Mouse (Mus musculus): ENCODE results near the gene Ift46. TPM values are rescaled to one million over a fixed set of nuclear protein-coding genes. Genes with fewer than 3 reads are reported as not detected.
A peak's percentile ranks its signal among the peaks of the same experiment; 100 is the strongest.

Gene Ift46
- total RNA-seq, 2 experiments from 2014 or later: 73.0 to 87.7 TPM

DNA sequence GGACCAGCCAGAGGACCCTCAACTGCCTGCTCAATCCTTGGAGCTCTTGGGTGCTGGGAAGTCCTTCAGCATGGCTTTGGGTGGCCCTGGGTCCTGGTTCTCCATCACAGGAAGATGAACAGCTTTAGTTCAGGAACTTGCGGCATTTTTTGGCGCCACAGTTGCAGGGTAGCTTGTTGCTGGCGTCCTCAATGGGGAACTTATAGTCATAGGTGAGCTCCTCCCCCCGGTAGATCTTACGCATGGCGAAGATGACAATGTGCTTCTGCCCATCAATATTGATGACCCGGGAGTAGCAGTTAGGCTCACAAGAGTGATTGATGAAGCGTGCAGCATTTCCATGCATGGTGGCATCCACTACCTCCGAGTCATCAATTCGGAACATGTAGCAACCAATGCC, 40.1 kb downstream of the Ift46 start:
- DNase-seq: no peak

DNA sequence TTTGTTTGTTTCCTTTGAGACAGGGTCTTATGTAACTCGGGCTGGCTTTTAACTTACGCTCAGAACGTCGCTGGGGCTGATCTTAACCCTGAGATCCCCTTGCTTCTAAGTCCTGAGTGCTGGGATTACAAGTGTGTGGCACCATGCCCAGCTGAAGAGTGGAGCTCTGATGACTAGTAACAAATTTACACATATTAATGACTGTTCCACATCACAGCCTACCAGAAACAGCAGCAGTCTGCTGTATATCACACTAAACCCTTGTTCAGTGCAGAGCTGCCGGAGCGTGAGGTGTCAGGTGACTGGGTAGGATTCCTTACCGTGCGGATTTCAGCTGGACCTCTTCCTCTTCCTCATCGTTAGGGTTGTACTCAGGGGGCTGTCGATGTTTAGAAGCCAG, 42.6 kb downstream of the Ift46 start:
- DNase-seq: no peak

DNA sequence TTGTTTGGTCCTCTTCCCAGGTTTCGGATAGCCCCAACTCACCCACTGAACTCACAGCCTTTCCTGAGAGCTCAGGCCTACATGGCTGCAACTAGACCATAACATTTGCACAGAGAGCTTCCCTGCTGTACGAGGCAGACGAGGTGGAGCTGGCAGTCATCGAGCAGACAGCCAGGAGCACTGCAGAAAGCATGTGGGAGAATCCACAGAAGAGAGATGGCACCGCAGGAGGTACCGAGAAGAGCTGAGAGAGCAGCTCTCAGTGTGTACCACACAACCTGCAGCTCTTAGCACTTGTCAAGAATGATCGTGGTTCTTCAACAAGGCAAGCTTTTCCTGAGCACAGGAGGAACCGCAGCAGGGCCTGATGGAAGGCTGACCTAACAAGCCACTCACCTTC, 46.5 kb downstream of the Ift46 start:
- DNase-seq: no peak

DNA sequence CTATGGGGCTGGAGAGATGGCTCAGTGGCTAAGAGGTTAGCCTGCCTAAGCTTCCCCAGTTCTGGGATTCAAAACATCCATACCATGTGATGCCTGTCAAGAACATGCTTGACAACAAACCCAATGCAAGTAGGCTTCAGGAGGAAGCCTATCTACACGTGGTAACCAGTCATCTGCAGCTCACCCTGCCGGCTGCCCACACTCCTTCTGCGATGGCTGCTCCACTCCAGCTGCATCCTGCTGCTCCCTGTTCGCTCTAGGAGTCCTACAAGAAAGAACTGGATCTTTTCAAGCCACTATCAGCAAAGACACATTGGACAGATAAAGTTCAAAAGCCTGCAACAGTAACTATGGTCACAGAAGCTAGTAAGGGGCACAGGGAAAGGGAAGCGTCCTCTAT, 49.8 kb downstream of the Ift46 start:
- DNase-seq: no peak

DNA sequence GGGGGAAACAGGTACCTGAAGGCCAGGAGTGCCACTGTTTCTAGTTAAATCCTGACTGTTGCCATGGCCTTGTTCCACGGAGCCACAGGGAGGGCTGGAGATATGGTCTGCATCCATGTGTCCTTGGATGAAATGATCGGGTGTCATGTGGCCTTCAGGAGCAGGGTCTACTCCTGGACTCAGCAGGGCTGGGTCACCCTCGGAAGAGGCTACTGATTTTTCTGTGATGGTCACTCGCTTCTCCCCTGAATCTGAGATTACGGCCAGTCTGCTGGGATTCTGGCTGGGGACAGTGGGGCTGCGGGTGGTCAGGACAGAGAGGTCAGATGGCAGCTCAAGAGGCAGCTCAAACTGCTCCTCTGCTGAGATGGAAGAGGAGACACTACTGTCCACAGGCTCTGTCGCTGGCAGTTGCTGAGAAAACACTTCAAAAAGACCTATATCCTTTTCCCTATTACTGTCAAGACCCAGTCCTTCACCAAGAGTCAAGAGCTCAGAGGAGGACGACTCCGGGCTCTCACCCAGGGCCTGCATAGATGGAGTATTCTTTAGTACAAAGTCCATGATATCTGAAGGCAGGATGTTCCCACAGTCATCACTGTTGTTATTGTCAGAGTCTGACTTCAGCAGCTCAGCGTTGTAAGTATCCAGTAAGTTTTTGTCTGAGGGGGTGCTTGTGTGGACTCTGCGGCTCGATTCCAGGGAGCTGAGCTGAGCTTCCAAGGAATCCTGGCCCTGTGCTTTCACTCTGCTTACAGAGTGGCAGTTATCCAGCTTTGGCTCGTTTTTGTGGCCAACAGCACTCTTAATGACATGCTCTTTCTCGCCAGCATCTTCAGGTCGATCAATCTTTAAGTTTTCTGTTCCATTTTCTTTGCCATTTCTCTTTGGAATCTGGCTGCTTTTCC, 52.5 kb downstream of the Ift46 start:
- no peak for DNase-seq

DNA sequence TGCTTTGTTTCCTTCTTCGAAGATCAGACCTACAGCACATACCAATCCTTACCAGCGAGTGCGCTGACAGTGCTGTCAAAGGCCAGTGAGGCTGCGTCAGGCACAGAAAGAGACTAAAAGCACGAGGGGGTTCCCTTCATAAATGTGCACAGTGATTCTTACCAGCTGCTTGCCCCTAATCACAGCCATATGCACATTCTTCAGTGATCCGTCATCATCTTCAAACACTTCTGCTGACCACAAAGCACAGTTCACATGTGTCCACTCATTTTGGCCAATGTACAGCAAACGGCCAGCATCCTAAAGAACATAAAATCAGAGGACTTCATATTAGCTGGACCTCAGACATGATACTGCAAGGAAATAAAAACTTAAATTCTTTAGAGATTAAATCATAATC, 59.0 kb downstream of the Ift46 start:
- no peak for DNase-seq

DNA sequence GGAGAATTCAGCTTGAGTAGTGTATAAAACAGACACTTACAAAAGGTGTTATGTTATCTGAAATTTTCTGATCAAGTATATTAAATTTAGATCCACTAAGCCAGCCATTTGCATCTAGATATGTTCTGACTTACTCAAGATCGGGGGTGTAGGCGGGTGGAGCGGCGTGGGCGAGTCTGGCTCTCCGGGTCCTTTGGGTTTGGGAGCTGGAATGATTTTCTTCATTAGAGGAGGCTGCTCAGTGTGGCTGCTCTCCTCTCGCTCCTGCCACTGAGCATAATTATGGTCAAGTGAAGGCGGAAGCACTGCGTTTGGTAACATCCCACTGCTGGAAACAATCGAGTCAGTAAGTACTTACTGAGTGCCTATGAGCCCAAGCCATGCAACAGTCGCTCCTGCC, 61.2 kb downstream of the Ift46 start:
- DNase-seq: no peak

DNA sequence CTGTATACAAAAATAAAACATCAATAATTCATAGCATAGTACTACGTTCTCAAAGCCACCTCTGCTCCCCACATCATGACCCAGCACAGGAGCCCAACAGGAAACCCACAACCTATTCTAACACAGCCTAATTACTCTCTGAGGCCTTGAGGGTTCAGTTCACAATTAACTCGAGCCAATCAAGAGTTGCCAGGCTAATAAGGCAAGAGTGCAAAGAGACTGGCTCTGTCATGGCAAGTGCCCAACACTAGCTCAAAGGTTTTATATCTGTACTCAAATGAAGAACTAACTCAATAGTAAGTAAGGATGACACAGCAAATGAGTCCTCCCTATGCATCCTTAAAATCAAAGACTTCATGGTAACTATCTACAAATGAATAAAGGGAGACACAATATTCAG, 62.8 kb downstream of the Ift46 start:
- DNase-seq: no peak

DNA sequence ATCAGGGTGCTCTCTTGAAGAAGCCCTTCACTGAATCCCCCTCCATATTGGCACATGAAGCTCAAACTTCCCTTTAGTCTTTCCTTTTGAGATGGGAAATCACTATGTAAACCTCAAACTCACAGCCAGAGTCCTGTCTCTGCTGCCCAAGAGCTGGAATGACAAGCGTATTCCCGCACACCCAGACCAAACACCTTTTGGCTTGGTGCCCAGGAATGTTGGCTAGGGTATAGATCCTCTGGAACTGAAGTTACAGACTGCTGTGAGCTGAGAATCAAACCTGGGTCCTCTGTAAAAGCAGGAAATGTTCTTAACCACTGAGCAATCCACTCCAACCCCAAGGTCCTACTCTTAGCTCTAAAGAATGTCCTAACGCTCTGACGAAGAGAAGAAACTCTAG, 64.6 kb downstream of the Ift46 start:
- peak; percentile 73 for DNase-seq

DNA sequence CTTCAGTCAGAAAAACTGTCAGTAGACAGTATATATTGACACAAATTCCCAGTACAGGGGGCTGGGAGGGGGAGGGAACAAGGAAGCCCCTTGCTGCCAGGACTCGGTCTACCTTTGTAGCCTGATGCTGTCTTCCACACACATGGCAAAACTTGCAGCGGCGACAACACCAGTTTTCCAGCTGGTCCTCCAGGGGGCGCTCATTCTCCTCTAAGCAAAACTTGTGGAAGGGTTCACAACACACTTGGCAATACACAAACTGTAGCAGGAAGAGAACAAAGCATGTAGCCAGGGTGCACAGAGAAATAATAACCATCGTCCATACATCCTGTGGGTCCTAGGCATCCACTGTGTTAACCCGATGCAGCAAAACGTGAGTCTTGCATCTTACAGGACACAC, 68.7 kb downstream of the Ift46 start:
- peak; percentile 88 for DNase-seq

DNA sequence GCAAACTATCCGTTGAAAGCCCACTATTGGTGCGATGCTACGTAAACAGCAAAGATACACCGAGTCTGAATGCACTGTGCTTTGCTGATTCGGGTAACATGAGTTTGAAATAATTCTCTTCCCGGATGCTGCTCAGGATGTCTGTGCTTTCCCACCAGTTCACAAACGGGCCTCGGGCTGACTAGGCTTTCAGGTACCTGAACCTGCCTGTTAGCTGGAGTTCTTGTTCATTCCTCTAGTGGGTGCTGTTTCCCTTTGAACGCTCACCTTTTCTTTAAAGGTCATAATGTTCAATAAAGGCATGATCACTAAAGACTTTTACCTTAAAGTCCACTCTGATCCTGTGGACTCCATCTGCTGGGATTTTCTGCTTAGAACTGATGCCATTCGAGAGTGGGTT, 73.5 kb downstream of the Ift46 start:
- peak; percentile 31 for DNase-seq

Other genes starting within 250 kb of the Ift46 start
- gene Cxcr5, start 206.0 kb upstream of the Ift46 start, total RNA-seq (2021): 1 to 10 TPM; 1.0 to 1.4 TPM
- gene Ddx6, start 163.0 kb upstream of the Ift46 start, total RNA-seq (2021): 100 to 1,000 TPM; 106 to 118 TPM
- not detected for gene Treh, start 94.7 kb upstream of the Ift46 start, total RNA-seq (2021)
- gene Phldb1, start 32.7 kb upstream of the Ift46 start, total RNA-seq (2021): 10 to 100 TPM; 54.5 to 63.9 TPM
- 100 to 1,000 TPM; 138 to 150 TPM for gene Arcn1, start 63 bp upstream of the Ift46 start, total RNA-seq (2021)
- 10 to 100 TPM in 1 of 2 experiments, 1 to 10 TPM in 1; 4.3 to 10.4 TPM for gene Tmem25, start 31.4 kb downstream of the Ift46 start, total RNA-seq (2021)
- 10 to 100 TPM; 37.0 to 92.7 TPM for gene Ttc36, start 35.2 kb downstream of the Ift46 start, total RNA-seq (2021)
- gene Kmt2a, start 113.4 kb downstream of the Ift46 start, total RNA-seq (2021): 10 to 100 TPM; 21.4 to 34.8 TPM
- gene Atp5l, start 152.8 kb downstream of the Ift46 start, total RNA-seq (2021): 100 to 1,000 TPM; 796 to 905 TPM
- gene Ube4a, start 197.7 kb downstream of the Ift46 start, total RNA-seq (2021): 10 to 100 TPM; 77.5 to 91.0 TPM
- gene Cd3g, start 212.5 kb downstream of the Ift46 start, total RNA-seq (2021): 1 to 10 TPM; 4.6 to 5.0 TPM
- 1 to 10 TPM; 3.0 to 3.1 TPM for gene Cd3d, start 213.9 kb downstream of the Ift46 start, total RNA-seq (2021)
- 1 to 10 TPM; 6.7 to 7.3 TPM for gene Cd3e, start 241.7 kb downstream of the Ift46 start, total RNA-seq (2021)